Mouse (Mus musculus) T-helper 17 cell (primary cell): ENCODE data around the gene Olfr1220.

Source experiments
- in situ Hi-C, 2 experiments: fragments of 300-600 bp; cut with MboI, MseI; formaldehyde crosslinking; loops; 1 replicate in 1 of 2; 2 replicates in 1 of 2; pipeline ENCODE4 v1.15.1; 2025; ENCODE audit warnings: high pct_unique_total_duplicates in 2 of 2

Gene Olfr1220

DNA sequence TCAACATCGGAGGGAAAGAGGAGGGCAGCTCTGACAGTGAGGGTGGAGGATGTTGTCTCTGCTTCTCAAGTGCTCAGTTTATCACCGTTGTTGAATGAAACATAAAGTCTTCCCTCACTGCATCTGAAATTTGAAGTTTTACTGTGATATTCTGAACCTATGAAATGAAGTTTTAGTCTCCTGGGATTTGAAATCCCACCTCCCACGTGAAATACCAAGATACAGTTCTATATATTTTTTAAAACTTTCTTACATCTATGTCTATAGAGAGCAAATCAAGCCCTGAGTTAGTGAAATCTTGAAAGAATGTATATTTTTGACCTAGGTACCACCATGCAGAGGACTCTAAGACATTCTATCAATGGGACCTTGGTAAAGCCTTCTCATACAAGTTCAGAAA lies at the start of gene Olfr1220:
Gene Olfr1220, minus strand, starts transcription at position 101 of the 400 bp plus-strand sequence.
- in situ Hi-C loops: no loop called here

DNA sequence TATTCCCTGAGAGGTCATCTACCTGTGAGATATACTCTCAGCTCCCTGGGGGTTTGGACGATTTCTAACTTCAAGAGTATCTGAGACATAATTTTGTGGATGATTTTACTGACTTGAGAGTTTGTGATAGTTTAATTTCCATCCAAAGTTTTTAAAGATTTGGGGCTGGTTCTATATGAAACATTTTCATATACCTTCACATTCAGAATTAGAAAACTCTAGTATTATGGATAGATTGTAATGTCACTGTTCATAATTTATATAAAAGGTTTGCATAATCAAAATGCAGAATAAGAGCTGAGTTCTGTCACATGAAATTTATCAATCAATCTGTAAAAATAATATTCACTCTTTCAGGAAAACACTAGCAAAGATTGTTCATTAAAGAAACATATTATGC lies 44.8 kb upstream of the Olfr1220 start, which contains the start of gene Olfr1223:
Gene Olfr1223, minus strand, starts transcription at position 101 of the 400 bp plus-strand sequence.
- in situ Hi-C loops: no loop called here

DNA sequence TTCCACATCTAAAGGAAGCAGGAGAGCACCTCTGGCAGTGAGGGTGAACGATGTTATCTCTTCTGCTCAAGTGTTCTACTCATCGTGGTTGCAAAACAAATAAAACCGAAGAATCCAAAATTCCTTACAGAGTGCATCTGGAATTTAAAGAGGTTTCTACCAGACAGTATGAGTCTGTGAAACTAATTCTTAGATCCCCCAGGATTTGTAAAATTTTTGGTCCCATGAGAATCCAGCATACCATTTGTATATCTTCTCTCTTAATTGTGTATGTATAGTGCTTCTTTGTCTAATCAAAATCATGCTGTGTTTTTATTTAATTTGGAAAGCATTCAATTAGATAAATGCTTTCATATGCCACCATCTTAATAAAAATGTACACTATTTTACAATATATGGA lies 26.3 kb upstream of the Olfr1220 start, which contains the start of gene Olfr1222:
Gene Olfr1222, minus strand, starts transcription at position 101 of the 400 bp plus-strand sequence.
- in situ Hi-C loops: no loop called here

DNA sequence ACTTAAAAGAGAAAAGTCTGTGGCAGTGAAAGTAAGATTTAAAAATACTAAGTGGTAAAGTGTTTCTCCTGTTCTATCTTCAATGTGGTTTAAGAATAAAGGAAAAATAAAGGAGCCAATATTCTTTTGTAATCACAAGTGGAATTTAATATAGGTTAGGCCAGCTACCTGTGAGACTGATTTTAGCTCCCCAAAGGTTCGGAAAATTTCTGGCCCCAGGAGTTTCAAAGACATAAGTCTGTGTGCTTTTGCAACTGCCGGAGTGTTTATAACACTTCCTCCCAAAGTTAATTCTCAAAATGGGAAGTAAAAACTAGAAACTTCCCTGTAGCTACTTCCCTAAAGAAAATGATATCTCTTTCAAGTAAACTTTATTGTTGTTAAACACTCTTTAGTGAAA lies 10.5 kb upstream of the Olfr1220 start, which contains the start of gene Olfr1221:
Gene Olfr1221, minus strand, starts transcription at position 101 of the 400 bp plus-strand sequence.
- in situ Hi-C loops: no loop called here

DNA sequence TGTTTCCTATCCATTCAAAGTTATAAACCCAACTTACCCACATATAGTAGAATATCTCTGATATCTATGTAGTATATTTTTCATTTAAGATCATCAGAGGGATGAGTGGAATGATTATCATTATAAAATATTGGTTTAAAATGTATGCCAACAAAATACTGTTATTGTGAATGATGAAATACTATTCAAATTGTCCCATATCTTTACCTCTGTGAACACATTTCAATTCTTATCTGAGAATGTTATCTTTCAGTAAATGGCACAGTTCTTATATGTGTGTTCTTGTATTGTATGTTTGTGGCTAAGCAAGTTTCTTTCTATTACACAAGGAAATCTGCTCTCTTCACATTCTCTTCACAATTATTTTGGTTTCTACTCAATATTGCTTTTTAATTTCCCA lies 984 bp downstream of the Olfr1220 start:
- in situ Hi-C loops: no loop called here

DNA sequence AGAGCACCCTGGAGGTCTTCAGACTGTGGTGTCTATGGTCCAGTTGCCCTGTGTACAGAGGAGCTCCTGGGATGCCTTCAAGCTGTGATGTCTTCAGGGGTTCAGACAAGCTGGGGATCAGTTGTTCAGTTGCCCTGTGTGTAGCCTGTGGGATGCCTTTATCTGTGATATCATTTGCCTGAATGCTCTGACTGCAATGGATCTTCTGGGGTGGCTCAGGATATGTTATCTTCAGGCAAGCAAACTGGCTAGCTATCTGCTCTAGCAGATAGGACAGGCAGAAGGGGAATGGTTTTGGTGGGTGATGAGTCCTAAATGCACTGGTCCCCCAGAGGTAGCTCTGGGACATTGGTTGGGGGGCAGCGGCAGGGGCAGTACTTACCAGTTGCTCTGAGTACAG lies 12.8 kb downstream of the Olfr1220 start:
- in situ Hi-C loops: no loop called here

DNA sequence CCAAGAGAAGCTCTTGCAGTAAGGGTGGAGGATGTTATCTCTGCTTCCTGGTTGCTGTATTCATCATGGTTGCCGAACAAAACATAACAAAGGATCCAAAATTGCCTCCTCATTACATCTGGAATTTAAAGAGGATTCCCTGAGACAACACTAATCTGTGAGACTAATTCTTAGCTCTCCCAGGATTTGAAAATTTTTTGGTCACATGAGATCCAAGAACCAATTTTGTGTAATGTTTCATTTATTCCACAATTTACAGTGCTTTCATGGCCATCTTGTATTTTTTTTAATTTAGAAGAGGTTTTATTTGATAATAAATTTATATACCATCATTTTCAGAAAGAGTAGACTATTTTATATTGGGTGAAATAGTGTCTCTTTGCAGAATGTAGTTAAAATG lies 23.2 kb downstream of the Olfr1220 start, which contains the start of gene Olfr1219:
Gene Olfr1219, minus strand, starts transcription at position 101 of the 400 bp plus-strand sequence.
- in situ Hi-C loops: no loop called here

DNA sequence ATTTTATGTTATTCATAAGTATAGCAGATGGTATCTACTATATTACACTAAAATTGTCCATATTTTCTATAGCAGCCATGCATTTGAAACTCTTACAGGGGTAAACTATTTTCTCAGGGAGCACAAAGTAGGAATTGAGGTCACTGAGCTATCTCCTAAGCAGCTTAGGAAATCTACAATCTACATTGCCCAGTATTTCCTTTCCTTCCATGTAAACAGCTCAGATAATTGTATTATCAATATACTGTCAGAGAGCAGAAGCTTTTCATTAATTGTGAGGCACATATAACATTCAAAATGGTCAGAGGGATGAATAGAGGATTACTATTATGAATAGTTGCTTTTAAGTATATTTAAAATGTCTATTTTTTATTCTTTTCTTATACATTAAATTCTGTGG lies 25.1 kb downstream of the Olfr1220 start:
- in situ Hi-C loops: no loop called here

DNA sequence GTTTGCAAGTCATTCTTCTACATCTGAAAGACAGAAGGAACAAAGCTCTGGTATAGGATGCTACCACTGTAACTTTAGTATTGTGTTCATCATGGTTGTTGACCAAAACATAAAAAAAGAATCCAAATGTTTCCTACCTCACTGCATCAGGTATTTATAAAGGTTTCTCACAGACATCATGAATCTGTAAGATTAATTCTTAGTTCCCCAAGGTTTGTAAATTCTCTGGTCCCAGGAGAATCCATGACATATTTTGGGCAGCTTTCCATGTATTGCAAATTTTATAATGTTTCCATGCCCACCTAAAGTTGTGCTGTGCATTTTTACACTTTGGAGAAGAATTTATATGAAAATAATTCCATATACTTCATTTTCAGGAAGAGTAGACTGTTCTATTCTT lies 45.5 kb downstream of the Olfr1220 start, which contains the start of gene Olfr1218:
Gene Olfr1218, minus strand, starts transcription at position 101 of the 400 bp plus-strand sequence.
- in situ Hi-C loops: no loop called here
